Mouse (Mus musculus): Measurements from ENCODE around the gene Tmem50b.

- TF ChIP-seq POLR2A (IDR thresholded peaks at IDR 0.05; ENCODE audit: low read depth, low read length): no peak
- TF ChIP-seq CTCF (IDR thresholded peaks at IDR 0.05; ENCODE audit: extremely low read depth, insufficient read depth, insufficient read length, insufficient replicate concordance): no peak
These were observed 56.0 kb downstream of the Tmem50b start for GRCm38 (mm10) chr16:91541573-91542081.

All from spleen, adult 2 months (tissue).